Comparison of ENCODE assay signal across 15 mouse cellular contexts in the genomic region with DNA sequence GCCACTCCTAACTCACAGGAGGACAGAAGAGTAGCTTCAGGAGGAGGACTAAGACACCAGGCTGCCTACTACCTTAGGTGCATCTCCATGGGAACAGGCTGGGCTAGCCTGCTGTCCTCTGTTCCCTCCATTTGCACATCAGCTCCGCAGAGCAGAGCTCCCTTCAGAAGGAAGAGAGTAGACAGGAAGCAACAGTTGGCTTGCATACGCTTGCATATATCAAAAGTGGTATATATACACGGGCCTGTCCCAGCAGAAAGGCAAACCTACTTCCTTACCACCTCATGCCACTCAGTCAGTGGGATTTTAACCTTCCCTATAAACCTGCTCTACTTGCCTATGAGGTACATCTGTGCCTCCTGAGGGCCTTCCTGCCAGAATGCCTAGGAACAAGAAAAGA. TPM values are rescaled to one million over a fixed set of nuclear protein-coding genes. Genes with fewer than 3 reads are reported as not detected.
DNase-seq lines count a peak whose midpoint lies in the region; ATAC-seq and TF ChIP-seq lines count a peak whose summit lies in the region.
"Had no signal": no experiment of that assay in that cellular context is flagged by ENCODE, and none has a peak within 500 bp of the region (broad histone marks: within the 10 kb centered on the region; RNA-seq: fewer than 3 reads in every experiment).

No protein-coding gene starts in this region.

- TF ChIP-seq POLR2A in liver, adult 2 months (IDR thresholded peaks at IDR 0.05; ENCODE audit: extremely low read depth, insufficient read depth, low read length) = no peak

- H3K4me1 ChIP-seq in heart, embryonic 10.5 days = peaks cover 50% of the 10 kb centered on the region
- peaks cover 35% of the 10 kb centered on the region for H3K4me1 ChIP-seq in liver, adult 2 months (ENCODE audit: control insufficient read depth, insufficient read depth, low read length)
- H3K4me1 ChIP-seq in liver, embryonic 11.5 days (replicated peaks; ENCODE audit: control insufficient read depth, insufficient read depth, low read length) = peaks cover 44% of the 10 kb centered on the region
- H3K4me1 ChIP-seq in limb, embryonic 10.5 days = peaks cover 36% of the 10 kb centered on the region

- no peak overlapping the region for H3K4me3 ChIP-seq in heart, embryonic 10.5 days
- H3K4me3 ChIP-seq in liver, adult 2 months (ENCODE audit: insufficient read depth, low read depth, low read length) = no peak overlapping the region
- H3K4me3 ChIP-seq in liver, embryonic 11.5 days (ENCODE audit: low read depth, low read length) = no peak overlapping the region
- no peak overlapping the region for H3K4me3 ChIP-seq in limb, embryonic 10.5 days
- H3K4me3 ChIP-seq: liver, embryonic 15.5 days; midbrain, embryonic 10.5 days; neural tube, embryonic 13.5 days had no signal

- peak overlapping the region; percentile 65 for H3K27ac ChIP-seq in heart, embryonic 10.5 days
- H3K27ac ChIP-seq in liver, adult 2 months (replicated peaks; ENCODE audit: insufficient read depth, low read depth, low read length) = peak overlapping the region; percentile 59
- H3K27ac ChIP-seq in liver, embryonic 11.5 days (ENCODE audit: low read depth, low read length) = no peak overlapping the region
- H3K27ac ChIP-seq in limb, embryonic 10.5 days = peak overlapping the region; percentile 58
- H3K27ac ChIP-seq: liver, embryonic 15.5 days; neural tube, embryonic 13.5 days had no signal

- no peak overlapping the region for H3K4me2 ChIP-seq in liver, embryonic 11.5 days
- H3K4me2 ChIP-seq: liver, embryonic 15.5 days; neural tube, embryonic 13.5 days had no signal

- H3K36me3 ChIP-seq in heart, embryonic 10.5 days = no peaks in the 10 kb centered on the region
- H3K36me3 ChIP-seq in liver, adult 2 months (ENCODE audit: control insufficient read depth, insufficient read depth, low read length) = peaks cover 5% of the 10 kb centered on the region
- H3K36me3 ChIP-seq in liver, embryonic 11.5 days (ENCODE audit: control insufficient read depth, insufficient read depth, low read length) = no peaks in the 10 kb centered on the region
- no peaks in the 10 kb centered on the region for H3K36me3 ChIP-seq in limb, embryonic 10.5 days
- H3K36me3 ChIP-seq: liver, embryonic 15.5 days; midbrain, embryonic 10.5 days; neural tube, embryonic 13.5 days had no signal

- DNase-seq in heart, embryonic 10.5 days (ENCODE audit: low spot score) = no peak
- no peak for DNase-seq in heart, adult 8-10 months (ENCODE audit: low spot score)
- DNase-seq in liver, adult 2 months (ENCODE audit: extremely low read depth, low read depth, low spot score) = no peak
- no peak for DNase-seq in liver, embryonic 11.5 days (ENCODE audit: low spot score)
- peak; percentile 45 for DNase-seq in CD4-positive, CD25-positive, alpha-beta regulatory T cell, adult 2 months (ENCODE audit: low read depth, low spot score)
- no peak for DNase-seq in limb, embryonic 10.5 days (ENCODE audit: low spot score)
- no peak for DNase-seq in Muller cell, postnatal 12 days (ENCODE audit: inconsistent ontology term)
- DNase-seq in layer of hippocampus, adult 9-11 months = no peak
- DNase-seq: cerebellum, adult 2 months; kidney, adult 11 months; kidney, postnatal 25 days; thymus, postnatal 25 days had no signal

- no peak for TF ChIP-seq CTCF in liver, adult 2 months (IDR thresholded peaks at IDR 0.05; ENCODE audit: low read depth, low read length)

- peaks cover 11% of the 10 kb centered on the region for H3K79me2 ChIP-seq in liver, adult 2 months (ENCODE audit: control insufficient read depth, insufficient read depth, low read length)

- H3K27me3 ChIP-seq in heart, embryonic 10.5 days (ENCODE audit: insufficient read depth, poor library complexity, severe bottlenecking) = no peaks in the 10 kb centered on the region
- H3K27me3 ChIP-seq in liver, adult 2 months (ENCODE audit: control insufficient read depth, insufficient read depth, low read length) = no peaks in the 10 kb centered on the region
- no peaks in the 10 kb centered on the region for H3K27me3 ChIP-seq in liver, embryonic 11.5 days (replicated peaks; ENCODE audit: control insufficient read depth, insufficient read depth, low read length)
- no peaks in the 10 kb centered on the region for H3K27me3 ChIP-seq in limb, embryonic 10.5 days (ENCODE audit: low read depth, poor library complexity, severe bottlenecking)
- H3K27me3 ChIP-seq: liver, embryonic 15.5 days; neural tube, embryonic 13.5 days had no signal

- H3K9me3 ChIP-seq in heart, embryonic 10.5 days = no peaks in the 10 kb centered on the region
- H3K9me3 ChIP-seq in liver, embryonic 11.5 days (ENCODE audit: control insufficient read depth, low read length) = no peaks in the 10 kb centered on the region
- H3K9me3 ChIP-seq in limb, embryonic 10.5 days (replicated peaks) = no peaks in the 10 kb centered on the region
- H3K9me3 ChIP-seq: liver, embryonic 15.5 days; midbrain, embryonic 10.5 days; neural tube, embryonic 13.5 days had no signal

- no peak overlapping the region for H3K9ac ChIP-seq in liver, adult 2 months (ENCODE audit: low read depth, low read length)
- H3K9ac ChIP-seq in liver, embryonic 11.5 days (ENCODE audit: low read depth, low read length) = no peak overlapping the region
- H3K9ac ChIP-seq: liver, embryonic 15.5 days; neural tube, embryonic 13.5 days had no signal

- ATAC-seq in liver, embryonic 11.5 days (replicated peaks; ENCODE audit: low FRiP score) = no peak

- 73% methylated on average over 3 of the region's 3 CpGs for WGBS in heart, embryonic 10.5 days
- 74% methylated on average over 3 of the region's 3 CpGs for WGBS in liver, adult 2 months
- 73% methylated on average over 3 of the region's 3 CpGs for WGBS in liver, embryonic 11.5 days
- WGBS in limb, embryonic 10.5 days = 87% methylated on average over 3 of the region's 3 CpGs

RNA-seq across cellular contexts. Expression of gene Ddc, which starts 9.2 kb away (rescaled TPM):
- 34.5 and 42.8 TPM in 2 replicates for polyA plus RNA-seq in heart, embryonic 10.5 days (2016; fragmentation: Nextera tagmentation; extraction: Ambion mirVana)
- 1 to 10 TPM in 2 of 4 experiments, under 1 TPM in 2; 0.66 to 1.2 (median 0.93) TPM for total RNA-seq in heart, adult 8-10 months (2022)
- 56.4 and 67.3 TPM in 2 replicates for total RNA-seq in liver, adult 2 months (2014; rRNA removed)
- 75.7 and 82.3 TPM in 2 replicates for polyA plus RNA-seq in liver, adult 2 months (2012; rRNA removed)
- polyA plus RNA-seq in liver, embryonic 11.5 days (2014; fragmentation: Nextera tagmentation; extraction: Ambion mirVana) = 15.9 and 17.2 TPM in 2 replicates
- polyA plus RNA-seq in limb, embryonic 10.5 days (2016; fragmentation: Nextera tagmentation; extraction: Ambion mirVana) = 5.5 and 6.2 TPM in 2 replicates
